Mouse (Mus musculus) kidney, embryonic 16.5 days (tissue): ENCODE data around the gene St6galnac6. TPM values are rescaled to one million over a fixed set of nuclear protein-coding genes. Genes with fewer than 3 reads are reported as not detected.

Source experiments
- ATAC-seq: fragments of 200-750 bp; cut with Nextera tagmentation; 2 replicates; pipeline ENCODE4 v1.8.0; 2017; ENCODE audit warnings: moderate TSS enrichment; ENCODE audit not compliant: low FRiP score, low TSS enrichment
- H3K27ac ChIP-seq: fragments of 300-500 bp; sonication (generic); 2 replicates; pipeline ENCODE4 v1.5.1; 2014; ENCODE audit warnings: low read length
- H3K27me3 ChIP-seq: fragments of 300-500 bp; sonication (generic); 2 replicates; pipeline ENCODE4 v1.6.1; 2014; ENCODE audit warnings: low read length, control low read depth, mixed read lengths; ENCODE audit not compliant: insufficient read depth
- H3K36me3 ChIP-seq: fragments of 300-500 bp; sonication (generic); 2 replicates; pipeline ENCODE4 v1.6.1; 2014; ENCODE audit warnings: low read length, control low read depth, mixed read lengths; ENCODE audit not compliant: insufficient read depth
- H3K4me1 ChIP-seq: fragments of 300-500 bp; sonication (generic); 2 replicates; pipeline ENCODE4 v1.6.1; 2014; ENCODE audit warnings: low read length, control low read depth, mixed read lengths; ENCODE audit not compliant: insufficient read depth
- H3K4me2 ChIP-seq: fragments of 300-500 bp; sonication (generic); replicated peaks from 2 replicates; pipeline ENCODE4 v1.6.1; 2014; ENCODE audit warnings: low read depth, low read length
- H3K4me3 ChIP-seq: fragments of 300-500 bp; sonication (generic); 2 replicates; pipeline ENCODE4 v1.5.1; 2014; ENCODE audit warnings: mild to moderate bottlenecking, low read length
- H3K9ac ChIP-seq: fragments of 300-500 bp; sonication (generic); replicated peaks from 2 replicates; pipeline ENCODE4 v1.6.1; 2014; ENCODE audit warnings: low read length
- H3K9me3 ChIP-seq: fragments of 300-500 bp; sonication (generic); 2 replicates; pipeline ENCODE4 v1.6.1; 2016; ENCODE audit warnings: low read length, control low read depth
- WGBS: fragments of 180-500 bp; shearing (Covaris S2); extraction: QIAGEN DNeasy Blood & Tissue Kit; methylation state at CpG from one replicate; pipeline ENCODE4 v1.1.7; 2014; 5-methylcytosine and 5-hydroxymethylcytosine counted together
- microRNA counts: library from miRNA; unstranded; fragments of <30 nt; microRNA quantifications from one replicate; lab custom pipeline; 2016
- microRNA-seq: library from miRNA; unstranded; fragments of <30 nt; microRNA quantifications from one replicate; pipeline ENCODE4, GENCODE M21; 2016
- polyA plus RNA-seq: library from polyadenylated mRNA; unstranded; fragments of >200 nt; fragmentation: Nextera tagmentation; extraction: Ambion mirVana; gene quantifications from 2 replicates; pipeline ENCODE4 v1.2.1, GENCODE M21; 2015

Gene St6galnac6
- polyA plus RNA-seq, 1 experiment from 2014 or later, result 18.5 TPM

DNA sequence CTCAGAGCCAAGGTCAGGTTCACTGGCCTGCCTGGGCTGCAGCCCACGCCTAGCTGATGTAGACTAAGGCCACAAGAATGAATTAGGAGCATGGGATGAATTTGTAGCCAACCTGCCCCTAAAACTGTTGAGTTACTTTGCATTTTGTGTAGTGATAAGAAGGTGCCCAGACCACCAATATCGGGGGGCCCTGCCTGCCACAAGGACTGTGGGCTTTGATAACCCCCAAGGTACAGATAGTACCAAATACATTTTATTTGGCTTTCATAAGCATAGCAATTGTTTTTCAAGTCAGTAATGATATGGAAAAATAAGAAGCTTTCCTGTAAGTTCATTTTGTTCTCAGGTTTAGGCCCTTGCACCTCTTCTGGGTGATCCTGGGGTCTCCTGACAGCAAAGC, 59.4 kb downstream of the St6galnac6 start:
- Histone ChIP-seq H3K27ac (no peak overlapping the region), H3K36me3 (no peaks in the 10 kb centered on the region), H3K4me1 (peaks cover 37% of the 10 kb centered on the region), H3K9me3 (no peaks in the 10 kb centered on the region), H3K27me3 (no peaks in the 10 kb centered on the region), H3K4me2 (no peak overlapping the region), H3K4me3 (no peak overlapping the region), H3K9ac (no peak overlapping the region)
- 81% methylated on average over 2 of the region's 2 CpGs for WGBS
- ATAC-seq, result no peak

DNA sequence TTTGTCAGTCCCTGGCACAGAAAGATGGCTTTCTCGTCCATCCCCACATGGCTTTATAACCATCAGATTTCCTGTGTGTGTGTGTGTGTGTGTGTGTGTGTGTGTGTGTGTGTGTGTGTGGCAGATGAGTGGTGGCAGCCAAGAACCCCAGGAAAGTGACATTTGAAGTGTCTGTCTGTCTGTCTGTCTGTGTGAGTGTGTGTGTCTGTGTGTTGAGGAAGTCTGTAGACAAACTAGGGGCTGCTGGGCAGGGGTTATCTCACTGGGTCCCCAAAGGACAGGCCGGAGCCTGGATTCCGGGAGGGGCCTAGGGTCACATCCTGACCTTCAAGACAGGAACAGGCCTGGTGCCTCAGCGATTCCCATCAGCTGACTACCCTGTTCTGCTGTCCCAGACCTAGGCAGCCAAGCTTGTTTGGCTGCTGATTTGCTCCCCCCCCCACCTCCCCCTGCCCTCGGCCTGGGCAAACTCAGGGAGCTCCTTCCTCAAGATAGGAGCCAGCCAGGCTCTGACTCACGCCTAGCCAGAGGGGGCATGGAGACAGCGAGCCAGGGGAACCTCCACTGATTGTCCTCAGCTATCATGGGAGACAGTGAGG, 62.1 kb downstream of the St6galnac6 start:
- Histone ChIP-seq H3K4me1 (peaks cover 21% of the 10 kb centered on the region), H3K9ac (no peak overlapping the region), H3K27ac (peak overlapping the region; percentile 6; the same call in 1 of the 2 replicates), H3K9me3 (no peaks in the 10 kb centered on the region), H3K4me3 (no peak overlapping the region), H3K27me3 (no peaks in the 10 kb centered on the region), H3K36me3 (no peaks in the 10 kb centered on the region), H3K4me2 (no peak overlapping the region)
- ATAC-seq, result peak; percentile 55
- WGBS, result 34% methylated on average over 7 of the region's 7 CpGs

DNA sequence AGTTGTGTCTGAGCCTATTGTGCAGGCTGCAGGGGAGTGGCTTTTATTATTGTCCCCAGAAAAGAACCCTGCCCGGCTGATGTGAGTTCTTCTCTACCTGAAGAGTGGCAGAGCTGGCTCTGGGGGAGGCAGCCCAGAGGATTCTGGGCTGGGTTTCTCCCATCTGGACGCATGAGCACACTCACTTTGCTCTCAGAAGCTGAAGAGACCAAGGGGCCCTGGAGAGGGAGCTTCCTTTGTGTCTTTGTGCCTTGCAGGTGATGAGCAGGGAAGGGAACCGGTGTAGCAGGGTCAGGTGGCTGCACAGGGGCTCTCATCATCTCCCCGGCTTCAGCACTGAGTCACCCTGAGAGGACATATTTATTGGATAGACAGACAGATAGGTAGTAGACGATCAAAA, 62.8 kb downstream of the St6galnac6 start:
- Histone ChIP-seq H3K4me2 (no peak overlapping the region), H3K9me3 (no peaks in the 10 kb centered on the region), H3K27ac (peak overlapping the region; percentile 6; the same call in 1 of the 2 replicates), H3K4me1 (peaks cover 21% of the 10 kb centered on the region), H3K4me3 (no peak overlapping the region), H3K36me3 (no peaks in the 10 kb centered on the region), H3K9ac (no peak overlapping the region), H3K27me3 (no peaks in the 10 kb centered on the region)
- WGBS, result 50% methylated on average over 5 of the region's 5 CpGs
- no peak for ATAC-seq

DNA sequence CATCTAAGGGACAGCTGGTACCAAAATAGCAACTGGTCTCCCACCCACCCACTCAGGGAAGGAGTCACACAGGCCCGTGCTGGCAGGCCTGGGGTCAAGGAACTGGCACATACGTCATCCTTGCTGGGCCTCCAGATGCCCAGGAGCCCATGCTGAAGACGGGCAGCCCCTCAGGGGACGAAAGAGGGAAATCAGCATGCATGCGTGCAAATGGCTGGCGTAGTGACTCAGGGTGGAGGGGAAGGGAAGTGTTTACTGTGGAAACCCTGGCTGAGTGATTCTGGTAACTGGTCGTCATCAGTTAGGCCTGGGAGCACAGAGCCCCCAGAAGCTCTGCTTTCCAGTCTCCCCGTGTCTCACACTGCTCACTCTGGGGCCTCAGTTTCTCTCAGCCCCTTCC, 65.8 kb downstream of the St6galnac6 start:
- H3K4me1 ChIP-seq, result peaks cover 21% of the 10 kb centered on the region
- no peak overlapping the region for H3K4me3 ChIP-seq
- no peaks in the 10 kb centered on the region for H3K36me3 ChIP-seq
- WGBS, result 69% methylated on average over 8 of the region's 8 CpGs
- no peaks in the 10 kb centered on the region for H3K9me3 ChIP-seq
- 0 out of 2 replicates have a peak overlapping the region, but pooled peaks have one; percentile 13 for H3K9ac ChIP-seq
- H3K4me2 ChIP-seq, result no peak overlapping the region
- 0 out of 2 replicates have a peak, but pooled peaks have one; percentile 33 for ATAC-seq
- no peak overlapping the region for H3K27ac ChIP-seq
- H3K27me3 ChIP-seq, result no peaks in the 10 kb centered on the region

DNA sequence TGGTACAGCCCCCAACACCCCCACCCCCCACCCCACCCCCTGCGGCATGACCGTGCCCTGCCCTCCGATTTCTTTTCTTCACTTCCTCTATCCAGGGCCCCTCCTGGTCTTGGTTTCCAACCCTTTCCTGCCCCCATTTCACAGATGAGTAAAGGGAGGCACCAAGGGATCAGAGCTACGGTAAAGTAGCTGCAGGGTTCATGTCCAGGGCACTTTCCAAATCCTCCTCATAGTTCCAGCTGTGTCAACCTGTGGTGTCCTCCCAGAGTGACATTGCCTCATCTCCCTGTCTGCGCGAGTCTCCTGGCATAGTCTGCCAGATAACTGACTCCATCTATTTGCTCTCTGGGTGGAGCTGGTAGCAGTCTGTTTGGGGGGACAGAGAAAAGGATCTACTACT, 66.3 kb downstream of the St6galnac6 start:
- ATAC-seq, result no peak
- Histone ChIP-seq H3K4me1 (peaks cover 21% of the 10 kb centered on the region), H3K4me2 (no peak overlapping the region), H3K27me3 (no peaks in the 10 kb centered on the region), H3K36me3 (no peaks in the 10 kb centered on the region), H3K9me3 (no peaks in the 10 kb centered on the region), H3K4me3 (no peak overlapping the region), H3K27ac (no peak overlapping the region), H3K9ac (no peak overlapping the region)
- 77% methylated on average over 6 of the region's 6 CpGs for WGBS

DNA sequence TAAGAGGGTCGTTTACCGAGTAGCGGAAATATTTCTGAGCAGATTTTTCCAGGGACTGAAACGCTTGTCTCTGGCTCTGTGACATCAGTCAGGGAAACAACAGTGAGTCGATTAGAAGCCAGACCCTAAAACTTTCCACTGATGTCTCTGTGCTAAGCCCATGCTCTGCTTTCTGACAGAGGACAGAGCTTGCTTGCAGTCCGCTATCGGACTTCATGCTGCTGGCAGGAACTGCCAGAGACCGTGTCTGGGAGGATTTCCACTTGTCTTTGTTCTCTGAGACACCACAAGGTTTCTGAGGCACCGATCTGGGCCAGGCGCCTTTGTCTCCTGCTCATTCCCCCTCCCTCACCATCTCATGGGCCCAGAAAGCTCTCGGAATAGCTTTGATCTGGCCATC, 68.3 kb downstream of the St6galnac6 start:
- Histone ChIP-seq H3K36me3 (0 out of 2 replicates have a peak, but pooled peaks cover 4% of the 10 kb centered on the region), H3K27me3 (no peaks in the 10 kb centered on the region), H3K9me3 (no peaks in the 10 kb centered on the region), H3K4me1 (peaks cover 7% of the 10 kb centered on the region; the same call in 1 of the 2 replicates), H3K27ac (no peak overlapping the region), H3K4me2 (no peak overlapping the region), H3K4me3 (no peak overlapping the region), H3K9ac (no peak overlapping the region)
- 51% methylated on average over 11 of the region's 11 CpGs for WGBS
- no peak for ATAC-seq

DNA sequence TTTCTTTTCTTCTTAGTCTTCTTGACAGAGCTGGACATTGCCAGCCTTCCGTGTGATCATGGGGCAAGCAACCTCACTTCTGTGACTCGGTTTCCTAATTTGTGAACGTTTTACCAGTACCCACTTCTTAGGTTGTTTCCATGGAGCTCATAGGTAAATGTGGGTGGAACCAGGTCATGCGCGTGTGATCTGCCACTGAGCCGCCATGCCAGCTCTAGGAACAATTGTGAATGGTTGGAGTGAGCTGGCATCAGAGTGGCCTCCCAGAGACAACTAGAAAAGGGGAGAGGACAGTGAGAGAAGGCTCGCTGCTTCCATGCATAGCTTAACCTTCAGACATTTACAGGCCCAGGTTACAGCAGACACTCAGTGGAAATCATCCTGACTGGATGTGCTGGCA, 68.7 kb downstream of the St6galnac6 start:
- Histone ChIP-seq H3K4me2 (no peak overlapping the region), H3K4me1 (peaks cover 7% of the 10 kb centered on the region; the same call in 1 of the 2 replicates), H3K4me3 (no peak overlapping the region), H3K9me3 (no peaks in the 10 kb centered on the region), H3K9ac (no peak overlapping the region), H3K36me3 (peaks cover 5% of the 10 kb centered on the region; the same call in 1 of the 2 replicates), H3K27me3 (no peaks in the 10 kb centered on the region), H3K27ac (no peak overlapping the region)
- no peak for ATAC-seq
- WGBS, result 92% methylated on average over 7 of the region's 7 CpGs

DNA sequence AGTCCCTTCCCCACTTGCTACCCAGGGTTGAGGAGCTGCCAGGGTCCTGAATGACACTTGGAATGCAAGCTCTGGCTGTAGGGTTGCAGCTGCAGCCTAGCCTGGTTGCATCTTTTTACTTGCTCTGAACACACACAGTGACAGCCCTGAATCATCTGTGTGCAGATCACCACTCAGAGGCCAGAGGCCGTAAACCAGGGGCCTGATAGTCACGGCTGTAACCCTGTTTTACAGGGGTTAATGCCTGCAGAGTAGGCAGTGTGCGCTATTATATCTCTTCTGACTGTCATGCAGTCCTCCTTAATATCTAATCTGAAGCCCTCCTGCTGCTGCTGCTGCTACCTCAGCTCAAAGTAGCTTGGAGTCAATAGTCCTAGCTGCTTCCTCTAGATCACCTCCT, 70.4 kb downstream of the St6galnac6 start:
- Histone ChIP-seq H3K27me3 (no peaks in the 10 kb centered on the region), H3K4me1 (peaks cover 7% of the 10 kb centered on the region; the same call in 1 of the 2 replicates), H3K4me2 (no peak overlapping the region), H3K4me3 (no peak overlapping the region), H3K27ac (no peak overlapping the region), H3K9ac (no peak overlapping the region), H3K36me3 (peaks cover 14% of the 10 kb centered on the region), H3K9me3 (no peaks in the 10 kb centered on the region)
- no peak for ATAC-seq
- 44% methylated on average over 3 of the region's 3 CpGs for WGBS

MicroRNAs within 50 kb of the gene (microRNA counts, 519-probe panel; counts per million panel counts)
- microRNA mmu-miR-1954 (lab: Ali Mortazavi, UCI), result 104 counts per million, percentile 35 among the panel's probes with 10 or more counts

Small RNAs within 50 kb of the gene (microRNA-seq; reads per million reads assigned to microRNA genes)
- not detected for gene Mir1954

Other genes starting within 250 kb of the St6galnac6 start
- 54.9 and 66.7 TPM in 2 replicates for gene Ciz1, start 247.4 kb upstream of the St6galnac6 start, polyA plus RNA-seq
- 5.4 TPM in 2 replicates for gene Dnm1, start 246.4 kb upstream of the St6galnac6 start, polyA plus RNA-seq
- 50.1 and 51.6 TPM in 2 replicates for gene 1110008P14Rik, start 217.8 kb upstream of the St6galnac6 start, polyA plus RNA-seq
- gene Lcn2, start 211.5 kb upstream of the St6galnac6 start, polyA plus RNA-seq, result 9.0 and 12.7 TPM in 2 replicates
- gene Ptges2, start 203.8 kb upstream of the St6galnac6 start, polyA plus RNA-seq, result 38.3 and 39.5 TPM in 2 replicates
- gene Naif1, start 149.3 kb upstream of the St6galnac6 start, polyA plus RNA-seq, result 7.3 and 8.2 TPM in 2 replicates
- gene Slc25a25, start 148.3 kb upstream of the St6galnac6 start, polyA plus RNA-seq, result 21.2 and 21.9 TPM in 2 replicates
- gene Fam102a, start 64.4 kb upstream of the St6galnac6 start, polyA plus RNA-seq, result 13.3 and 15.0 TPM in 2 replicates
- 106 and 108 TPM in 2 replicates for gene Dpm2, start 28.9 kb upstream of the St6galnac6 start, polyA plus RNA-seq
- gene Pip5kl1, start 24.9 kb upstream of the St6galnac6 start, polyA plus RNA-seq, result 2.5 and 2.6 TPM in 2 replicates
- 0.12 and 0.16 TPM in 2 replicates for gene 9430097D07Rik, start 24.0 kb upstream of the St6galnac6 start, polyA plus RNA-seq
- gene St6galnac4, start 12.6 kb upstream of the St6galnac6 start, polyA plus RNA-seq, result 24.7 TPM in 2 replicates
- 35.7 and 39.1 TPM in 2 replicates for gene Ak1, start 22.0 kb downstream of the St6galnac6 start, polyA plus RNA-seq
- 93.6 and 98.7 TPM in 2 replicates for gene Eng, start 46.9 kb downstream of the St6galnac6 start, polyA plus RNA-seq
- 42.3 and 45.1 TPM in 2 replicates for gene Fpgs, start 104.4 kb downstream of the St6galnac6 start, polyA plus RNA-seq
- 113 and 115 TPM in 2 replicates for gene Cdk9, start 113.4 kb downstream of the St6galnac6 start, polyA plus RNA-seq
- 41.5 and 44.2 TPM in 2 replicates for gene Sh2d3c, start 121.3 kb downstream of the St6galnac6 start, polyA plus RNA-seq
- gene 6330409D20Rik, start 141.3 kb downstream of the St6galnac6 start, polyA plus RNA-seq, result 0.16 TPM in 1 of 2 replicates, not detected in the other
- gene Tor2a, start 157.5 kb downstream of the St6galnac6 start, polyA plus RNA-seq, result 79.3 and 82.9 TPM in 2 replicates
- 0.21 and 0.29 TPM in 2 replicates for gene Ttc16, start 175.9 kb downstream of the St6galnac6 start, polyA plus RNA-seq
- gene Ptrh1, start 176.1 kb downstream of the St6galnac6 start, polyA plus RNA-seq, result 6.1 and 6.8 TPM in 2 replicates
- gene Cfap157, start 184.7 kb downstream of the St6galnac6 start, polyA plus RNA-seq, result 0.29 and 0.32 TPM in 2 replicates
- gene Stxbp1, start 247.5 kb downstream of the St6galnac6 start, polyA plus RNA-seq, result 19.6 and 22.3 TPM in 2 replicates